Mouse (Mus musculus) kidney, postnatal 10 days (tissue): ENCODE results near the gene Asic2.

Source experiments
- DNase-seq: peaks from one replicate; pipeline ENCODE4 v3.0.0; 2021; ENCODE audit warnings: mixed read lengths

The Asic2 gene

GRCm38 (mm10) chr11:81968401-81968881 is at the start of gene Asic2:
Gene Asic2, minus strand, starts transcription at chr11:81968457.
- DNase-seq = no peak

- no peak for DNase-seq
Observed at GRCm38 (mm10) chr11:82016181-82016780, 48.0 kb upstream of the Asic2 start.

GRCm38 (mm10) chr11:82015066-82015465 is 46.8 kb upstream of the Asic2 start:
- no peak for DNase-seq

- DNase-seq = no peak
Observed at GRCm38 (mm10) chr11:82013756-82014155, 45.5 kb upstream of the Asic2 start.

- DNase-seq = no peak
Observed at GRCm38 (mm10) chr11:82011411-82012193, 43.3 kb upstream of the Asic2 start.

GRCm38 (mm10) chr11:82010115-82010514 is 41.9 kb upstream of the Asic2 start:
- no peak for DNase-seq

- peak; percentile 78 for DNase-seq
Observed at GRCm38 (mm10) chr11:82006796-82007423, 38.7 kb upstream of the Asic2 start.

GRCm38 (mm10) chr11:82004810-82005209 is 36.6 kb upstream of the Asic2 start:
- DNase-seq = no peak

GRCm38 (mm10) chr11:82000581-82000980 is 32.3 kb upstream of the Asic2 start:
- no peak for DNase-seq

GRCm38 (mm10) chr11:81999469-81999868 is 31.2 kb upstream of the Asic2 start:
- no peak for DNase-seq

- no peak for DNase-seq
Observed at GRCm38 (mm10) chr11:81998646-81999045, 30.4 kb upstream of the Asic2 start.

GRCm38 (mm10) chr11:81997085-81997484 is 28.8 kb upstream of the Asic2 start:
- DNase-seq = no peak

- peak; percentile 74 for DNase-seq
Observed at GRCm38 (mm10) chr11:81996172-81996841, 28.1 kb upstream of the Asic2 start.

GRCm38 (mm10) chr11:81983146-81983545 is 14.9 kb upstream of the Asic2 start:
- DNase-seq = peak; percentile 74

GRCm38 (mm10) chr11:81982191-81982590 is 13.9 kb upstream of the Asic2 start:
- peak; percentile 21 for DNase-seq

- DNase-seq = peak; percentile 12
Observed at GRCm38 (mm10) chr11:81974577-81974976, 6.3 kb upstream of the Asic2 start.

- no peak for DNase-seq
Observed at GRCm38 (mm10) chr11:81973699-81974098, 5.4 kb upstream of the Asic2 start.

GRCm38 (mm10) chr11:81972044-81972443 is 3.8 kb upstream of the Asic2 start:
- DNase-seq = no peak

- peak; percentile 70 for DNase-seq
Observed at GRCm38 (mm10) chr11:81966626-81967289, 1.5 kb downstream of the Asic2 start.

- no peak for DNase-seq
Observed at GRCm38 (mm10) chr11:81965653-81966625, 2.3 kb downstream of the Asic2 start.

GRCm38 (mm10) chr11:81964561-81964960 is 3.7 kb downstream of the Asic2 start:
- no peak for DNase-seq
